Mouse (Mus musculus) erythroblast, embryonic 14.5 days (primary cell): ENCODE data around the gene Qrich1.

Experiments used
- GATA1 ChIP-seq: IDR thresholded peaks from 2 replicates; pipeline ENCODE4 v1.6.1; 2012; ENCODE audit warnings: low read length, inconsistent platforms, mixed read lengths
- TAL1 ChIP-seq: IDR thresholded peaks from 3 replicates; pipeline ENCODE4 v1.6.1; 2012; ENCODE audit warnings: low read length, inconsistent platforms, mixed read lengths

- TF ChIP-seq TAL1 = no peak
- TF ChIP-seq GATA1 = no peak
These were observed 42.1 kb upstream of the Qrich1 start for GRCm38 (mm10) chr9:108474528-108474927.
